Mouse (Mus musculus): ENCODE data around the gene Dis3l2.

GRCm38 (mm10) chr1:86986372-86986771 is 282.8 kb downstream of the Dis3l2 start:
- TF ChIP-seq CTCF (IDR thresholded peaks at IDR 0.05; ENCODE audit: borderline replicate concordance, insufficient read depth, low read depth, low read length) (no peak), POLR2A (IDR thresholded peaks at IDR 0.05; ENCODE audit: borderline replicate concordance, insufficient read depth, low read length) (no peak)

All from cerebellum, adult 2 months (tissue).